Mouse (Mus musculus) C2C12 (cell line): ENCODE data around the gene Pfkfb3.

Experiments used
- CEBPB ChIP-seq: IDR thresholded peaks from one replicate; pipeline ENCODE4 v1.6.1; 2011; ENCODE audit warnings: low read depth, mild to moderate bottlenecking, control low read depth, moderate library complexity
- CTCF ChIP-seq: IDR thresholded peaks from one replicate; pipeline ENCODE4 v1.5.1; 2011; ENCODE audit not compliant: control insufficient read depth, insufficient read depth, insufficient read length
- FOSL1 ChIP-seq: IDR thresholded peaks from one replicate; pipeline ENCODE4 v1.8.0; 2011; ENCODE audit warnings: mild to moderate bottlenecking, low read length; ENCODE audit not compliant: poor library complexity, insufficient read depth, severe bottlenecking
- MAX ChIP-seq: IDR thresholded peaks from one replicate; pipeline ENCODE4 v1.6.1; 2011; ENCODE audit warnings: mild to moderate bottlenecking, control low read depth
- MYOD1 ChIP-seq: IDR thresholded peaks from one replicate; pipeline ENCODE4 v1.6.1; 2011; ENCODE audit warnings: low read depth; ENCODE audit not compliant: control insufficient read depth, insufficient read length
- MYOG ChIP-seq: IDR thresholded peaks from one replicate; pipeline ENCODE4 v1.6.1; 2011; ENCODE audit not compliant: control insufficient read depth, insufficient read length; ENCODE audit errors: extremely low read depth
- USF1 ChIP-seq: IDR thresholded peaks from one replicate; pipeline ENCODE4 v1.6.1; 2011; ENCODE audit warnings: low read depth, mild to moderate bottlenecking, control low read depth, moderate library complexity

GRCm38 (mm10) chr2:11534826-11535225 is 19.1 kb downstream of the Pfkfb3 start:
- no peak for TF ChIP-seq CTCF
- no peak for TF ChIP-seq FOSL1
- no peak for TF ChIP-seq USF1
- no peak for TF ChIP-seq MYOD1
- no peak for TF ChIP-seq CEBPB
- TF ChIP-seq MAX, result no peak
- no peak for TF ChIP-seq MYOG
